Mouse (Mus musculus) heart, postnatal 14 days (tissue): ENCODE data around the gene Gm16253. TPM values are rescaled to one million over a fixed set of nuclear protein-coding genes. Genes with fewer than 3 reads are reported as not detected.

Source experiments
- total RNA-seq, 2 experiments: library from RNA; stranded (reverse); gene quantifications; 2 replicates each; pipeline ENCODE4 v1.2.3; 2021

Gm16253 gene
- total RNA-seq, 2 experiments from 2014 or later, result 3.7 to 4.5 TPM

Other genes with a start within 250 kb of the Gm16253 start
- not detected for gene BC107364, start 124.7 kb upstream of the Gm16253 start, total RNA-seq
- gene Hfe2, start 51.8 kb upstream of the Gm16253 start, total RNA-seq, result 100 to 1,000 TPM; 219 to 221 TPM
- gene Txnip, start 19.0 kb upstream of the Gm16253 start, total RNA-seq, result 100 to 1,000 TPM; 512 to 552 TPM
- 10 to 100 TPM; 21.8 to 25.3 TPM for gene Polr3gl, start 17.2 kb downstream of the Gm16253 start, total RNA-seq
- gene Ankrd34a, start 19.7 kb downstream of the Gm16253 start, total RNA-seq, result 1 to 10 TPM; 1.3 to 1.8 TPM
- gene Lix1l, start 24.2 kb downstream of the Gm16253 start, total RNA-seq, result 10 to 100 TPM; 28.3 to 28.6 TPM
- gene Rbm8a, start 52.9 kb downstream of the Gm16253 start, total RNA-seq, result 10 to 100 TPM; 37.9 to 40.5 TPM
- gene Pex11b, start 58.4 kb downstream of the Gm16253 start, total RNA-seq, result 10 to 100 TPM; 30.5 to 30.7 TPM
- gene Gm42957, start 58.5 kb downstream of the Gm16253 start, total RNA-seq, result under 1 TPM in 1 of 2 experiments, not detected in 1; 0.17 TPM
- gene Itga10, start 68.6 kb downstream of the Gm16253 start, total RNA-seq, result 1 to 10 TPM in 1 of 2 experiments, under 1 TPM in 1; 0.85 to 1.2 TPM
- gene Ankrd35, start 93.1 kb downstream of the Gm16253 start, total RNA-seq, result under 1 TPM; 0.84 to 0.93 TPM
- 10 to 100 TPM; 18.1 to 22.1 TPM for gene Pias3, start 119.4 kb downstream of the Gm16253 start, total RNA-seq
- gene Nudt17, start 131.6 kb downstream of the Gm16253 start, total RNA-seq, result 1 to 10 TPM; 2.1 to 2.2 TPM
- gene Polr3c, start 150.6 kb downstream of the Gm16253 start, total RNA-seq, result 10 to 100 TPM; 21.8 to 24.3 TPM
- gene Rnf115, start 150.7 kb downstream of the Gm16253 start, total RNA-seq, result 10 to 100 TPM; 20.7 to 23.2 TPM